Mouse (Mus musculus): Measurements from ENCODE around the gene Spata4. TPM values are rescaled to one million over a fixed set of nuclear protein-coding genes. Genes with fewer than 3 reads are reported as not detected.

The Spata4 gene
- polyA plus RNA-seq, 1 experiment from 2014 or later: not detected

DNA sequence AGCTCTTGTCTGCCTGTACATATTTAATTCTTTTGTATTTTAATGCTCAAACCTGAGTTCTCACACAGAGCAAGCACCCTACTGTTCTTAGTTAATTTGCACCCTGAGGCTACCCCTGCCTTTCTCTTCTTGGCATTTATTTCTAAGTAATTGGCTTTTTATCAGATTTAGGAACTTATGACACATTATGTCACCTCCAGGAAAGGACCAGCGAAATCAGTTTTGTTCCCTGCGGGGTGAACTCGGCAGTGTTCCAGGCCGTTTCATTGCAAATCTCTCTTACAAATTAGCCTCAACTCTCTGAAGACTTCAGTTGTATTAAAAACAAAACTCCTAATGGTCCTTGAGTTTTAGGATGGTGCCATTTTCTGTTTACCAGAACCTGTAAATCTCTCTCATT lies 38.1 kb downstream of the Spata4 start:
- Histone ChIP-seq H3K4me1 (replicated peaks; ENCODE audit: control insufficient read depth, insufficient read depth, low read length) (no peaks in the 10 kb centered on the region), H3K36me3 (ENCODE audit: control insufficient read depth, insufficient read depth, low read length) (no peaks in the 10 kb centered on the region), H3K9ac (ENCODE audit: low read depth, low read length) (no peak overlapping the region), H3K9me3 (ENCODE audit: control insufficient read depth, low read length) (no peaks in the 10 kb centered on the region), H3K27ac (ENCODE audit: low read depth, low read length) (no peak overlapping the region), H3K4me2 (no peak overlapping the region), H3K4me3 (ENCODE audit: low read depth, low read length) (no peak overlapping the region), H3K27me3 (replicated peaks; ENCODE audit: control insufficient read depth, insufficient read depth, low read length) (no peaks in the 10 kb centered on the region)
- WGBS: 84% methylated on average over 4 of the region's 4 CpGs
- DNase-seq (ENCODE audit: low spot score) (no peak), ATAC-seq (replicated peaks; ENCODE audit: low FRiP score) (no peak)

Other genes with a start within 250 kb of the Spata4 start
- 2.7 and 6.2 TPM in 2 replicates for gene Asb5, start 71.2 kb upstream of the Spata4 start, polyA plus RNA-seq (2014; fragmentation: Nextera tagmentation; extraction: Ambion mirVana)
- 122 and 144 TPM in 2 replicates for gene Spcs3, start 70.8 kb upstream of the Spata4 start, polyA plus RNA-seq (2014; fragmentation: Nextera tagmentation; extraction: Ambion mirVana)